Mouse (Mus musculus) cerebellum, postnatal 36 days (tissue): Measurements from ENCODE around the gene Sh3pxd2a.

ENCODE experiments used
- DNase-seq, 2 experiments: peaks; one replicate each; pipeline ENCODE4 v3.0.0; 2021 to 2022; ENCODE audit warnings: mixed read lengths in 2 of 2

Sh3pxd2a gene

GRCm38 (mm10) chr19:47489233-47489632 lies 25.0 kb upstream of the Sh3pxd2a start:
- DNase-seq: no peak

GRCm38 (mm10) chr19:47488250-47488649 lies 24.0 kb upstream of the Sh3pxd2a start:
- no peak for DNase-seq

GRCm38 (mm10) chr19:47487572-47487971 lies 23.4 kb upstream of the Sh3pxd2a start:
- DNase-seq: no peak

GRCm38 (mm10) chr19:47485997-47486566 lies 21.9 kb upstream of the Sh3pxd2a start:
- DNase-seq: no peak

GRCm38 (mm10) chr19:47484110-47484509 lies 19.9 kb upstream of the Sh3pxd2a start:
- no peak for DNase-seq

GRCm38 (mm10) chr19:47483346-47483745 lies 19.1 kb upstream of the Sh3pxd2a start:
- no peak for DNase-seq

- no peak for DNase-seq
Measured at GRCm38 (mm10) chr19:47473453-47473852, 9.3 kb upstream of the Sh3pxd2a start.

GRCm38 (mm10) chr19:47472881-47473400 lies 8.7 kb upstream of the Sh3pxd2a start:
- no peak for DNase-seq

- DNase-seq: no peak
Measured at GRCm38 (mm10) chr19:47471808-47472207, 7.6 kb upstream of the Sh3pxd2a start.

GRCm38 (mm10) chr19:47468750-47469149 lies 4.5 kb upstream of the Sh3pxd2a start:
- DNase-seq: no peak

- no peak for DNase-seq
Measured at GRCm38 (mm10) chr19:47466775-47467174, 2.6 kb upstream of the Sh3pxd2a start.

GRCm38 (mm10) chr19:47465467-47465866 lies 1.3 kb upstream of the Sh3pxd2a start:
- no peak for DNase-seq

- DNase-seq: peak; percentile 43 to 57
Measured at GRCm38 (mm10) chr19:47463636-47464303, 431 bp downstream of the Sh3pxd2a start.

GRCm38 (mm10) chr19:47463206-47463605 lies 995 bp downstream of the Sh3pxd2a start:
- no peak for DNase-seq

GRCm38 (mm10) chr19:47462725-47463124 lies 1.5 kb downstream of the Sh3pxd2a start:
- DNase-seq: no peak

GRCm38 (mm10) chr19:47461838-47462237 lies 2.4 kb downstream of the Sh3pxd2a start:
- DNase-seq: no peak

GRCm38 (mm10) chr19:47461386-47461785 lies 2.8 kb downstream of the Sh3pxd2a start:
- DNase-seq: no peak

GRCm38 (mm10) chr19:47460120-47460960 lies 3.9 kb downstream of the Sh3pxd2a start:
- no peak for DNase-seq

- DNase-seq: no peak
Measured at GRCm38 (mm10) chr19:47459214-47459613, 5.0 kb downstream of the Sh3pxd2a start.

GRCm38 (mm10) chr19:47458504-47459161 lies 5.6 kb downstream of the Sh3pxd2a start:
- no peak for DNase-seq

GRCm38 (mm10) chr19:47457711-47458503 lies 6.3 kb downstream of the Sh3pxd2a start:
- no peak for DNase-seq

GRCm38 (mm10) chr19:47456021-47456420 lies 8.2 kb downstream of the Sh3pxd2a start:
- DNase-seq: no peak
